Mouse (Mus musculus) heart, embryonic 11.5 days (tissue): ENCODE measurements around the gene Scube1. TPM values are rescaled to one million over a fixed set of nuclear protein-coding genes. Genes with fewer than 3 reads are reported as not detected.

ENCODE experiments used
- ATAC-seq: fragments of 200-750 bp; cut with Nextera tagmentation; replicated peaks from 2 replicates; pipeline ENCODE4 v1.8.0; 2017; ENCODE audit warnings: moderate library complexity; ENCODE audit not compliant: insufficient number of reproducible peaks, low FRiP score, low TSS enrichment
- H3K27ac ChIP-seq: fragments of 300-500 bp; sonication (generic); 2 replicates; pipeline ENCODE4 v1.5.1; 2014; ENCODE audit warnings: mild to moderate bottlenecking, low read depth, low read length
- H3K27me3 ChIP-seq: fragments of 300-500 bp; sonication (generic); 2 replicates; pipeline ENCODE4 v1.6.1; 2014; ENCODE audit warnings: mild to moderate bottlenecking, low read length, mixed read lengths; ENCODE audit not compliant: control insufficient read depth, insufficient read depth
- H3K36me3 ChIP-seq: fragments of 300-500 bp; sonication (generic); 2 replicates; pipeline ENCODE4 v1.6.1; 2014; ENCODE audit warnings: mild to moderate bottlenecking, low read length, moderate library complexity, mixed read lengths; ENCODE audit not compliant: control insufficient read depth, insufficient read depth
- H3K4me1 ChIP-seq: fragments of 300-500 bp; sonication (generic); 2 replicates; pipeline ENCODE4 v1.6.1; 2014; ENCODE audit warnings: low read length; ENCODE audit not compliant: control insufficient read depth, insufficient read depth
- H3K4me2 ChIP-seq: fragments of 300-500 bp; sonication (generic); 2 replicates; pipeline ENCODE4 v1.6.1; 2014; ENCODE audit warnings: mild to moderate bottlenecking, moderate library complexity
- H3K4me3 ChIP-seq: fragments of 300-500 bp; sonication (generic); 2 replicates; pipeline ENCODE4 v1.5.1; 2014; ENCODE audit warnings: low read depth, low read length
- H3K9ac ChIP-seq: fragments of 300-500 bp; sonication (generic); 2 replicates; pipeline ENCODE4 v1.6.1; 2014; ENCODE audit warnings: mild to moderate bottlenecking, low read depth, low read length, moderate library complexity
- H3K9me3 ChIP-seq: fragments of 300-500 bp; sonication (generic); replicated peaks from 2 replicates; pipeline ENCODE4 v1.6.1; 2016; ENCODE audit warnings: low read length; ENCODE audit not compliant: control insufficient read depth
- WGBS: fragments of 180-500 bp; shearing (Covaris S2); extraction: QIAGEN DNeasy Blood & Tissue Kit; methylation state at CpG from one replicate; pipeline ENCODE4 v1.1.7; 2014; ENCODE audit not compliant: insufficient replicate concordance; 5-methylcytosine and 5-hydroxymethylcytosine counted together
- polyA plus RNA-seq: library from polyadenylated mRNA; unstranded; fragments of >200 nt; fragmentation: Nextera tagmentation; extraction: Ambion mirVana; gene quantifications from 2 replicates; pipeline ENCODE4 v1.2.1, GENCODE M21; 2014

Scube1 gene
- polyA plus RNA-seq, 1 experiment from 2014 or later = 9.3 TPM

- H3K36me3 ChIP-seq = no peaks in the 10 kb centered on the region
- no peak overlapping the region for H3K4me3 ChIP-seq
- H3K27ac ChIP-seq = no peak overlapping the region
- 61% methylated on average over 13 of the region's 13 CpGs for WGBS
- H3K9me3 ChIP-seq = no peaks in the 10 kb centered on the region
- H3K9ac ChIP-seq = no peak overlapping the region
- peaks cover 23% of the 10 kb centered on the region for H3K4me1 ChIP-seq
- H3K4me2 ChIP-seq = no peak overlapping the region
- H3K27me3 ChIP-seq = 0 out of 2 replicates have a peak, but pooled peaks cover 3% of the 10 kb centered on the region
- no peak for ATAC-seq
Observed at GRCm38 (mm10) chr15:83700593-83700923, 24.3 kb downstream of the Scube1 start.

GRCm38 (mm10) chr15:83699834-83700592, 24.8 kb downstream of the Scube1 start:
- Histone ChIP-seq H3K36me3 (no peaks in the 10 kb centered on the region), H3K4me2 (no peak overlapping the region), H3K9ac (no peak overlapping the region), H3K27me3 (0 out of 2 replicates have a peak, but pooled peaks cover 3% of the 10 kb centered on the region), H3K27ac (no peak overlapping the region), H3K9me3 (no peaks in the 10 kb centered on the region), H3K4me1 (peaks cover 23% of the 10 kb centered on the region), H3K4me3 (no peak overlapping the region)
- 60% methylated on average over 11 of the region's 11 CpGs for WGBS
- ATAC-seq = no peak

- peaks cover 23% of the 10 kb centered on the region for H3K4me1 ChIP-seq
- 66% methylated on average over 20 of the region's 20 CpGs for WGBS
- no peak overlapping the region for H3K4me2 ChIP-seq
- H3K36me3 ChIP-seq = no peaks in the 10 kb centered on the region
- no peak overlapping the region for H3K9ac ChIP-seq
- 0 out of 2 replicates have a peak, but pooled peaks cover 3% of the 10 kb centered on the region for H3K27me3 ChIP-seq
- no peak overlapping the region for H3K27ac ChIP-seq
- no peak overlapping the region for H3K4me3 ChIP-seq
- H3K9me3 ChIP-seq = no peaks in the 10 kb centered on the region
- no peak for ATAC-seq
Observed at GRCm38 (mm10) chr15:83699132-83699833, 25.5 kb downstream of the Scube1 start.

- peak overlapping the region; percentile 28; the same call in 1 of the 2 replicates for H3K9ac ChIP-seq
- H3K4me1 ChIP-seq = peaks cover 31% of the 10 kb centered on the region
- H3K27ac ChIP-seq = peak overlapping the region; percentile 73; the same call in 1 of the 2 replicates
- 49% methylated on average over 14 of the region's 14 CpGs for WGBS
- no peak overlapping the region for H3K4me3 ChIP-seq
- no peak for ATAC-seq
- H3K36me3 ChIP-seq = no peaks in the 10 kb centered on the region
- no peaks in the 10 kb centered on the region for H3K9me3 ChIP-seq
- H3K27me3 ChIP-seq = 0 out of 2 replicates have a peak, but pooled peaks cover 3% of the 10 kb centered on the region
- no peak overlapping the region; the same call in 1 of the 2 replicates for H3K4me2 ChIP-seq
Observed at GRCm38 (mm10) chr15:83696681-83697381, 28.0 kb downstream of the Scube1 start.

- no peak overlapping the region for H3K27ac ChIP-seq
- no peak overlapping the region for H3K9ac ChIP-seq
- H3K4me3 ChIP-seq = no peak overlapping the region
- H3K27me3 ChIP-seq = 0 out of 2 replicates have a peak, but pooled peaks cover 3% of the 10 kb centered on the region
- WGBS = 90% methylated on average over 11 of the region's 11 CpGs
- no peak for ATAC-seq
- H3K36me3 ChIP-seq = no peaks in the 10 kb centered on the region
- peaks cover 39% of the 10 kb centered on the region for H3K4me1 ChIP-seq
- no peak overlapping the region for H3K4me2 ChIP-seq
- no peaks in the 10 kb centered on the region for H3K9me3 ChIP-seq
Observed at GRCm38 (mm10) chr15:83695159-83695558, 29.7 kb downstream of the Scube1 start.

GRCm38 (mm10) chr15:83691901-83692361, 32.9 kb downstream of the Scube1 start:
- Histone ChIP-seq H3K9ac (no peak overlapping the region), H3K4me3 (no peak overlapping the region), H3K4me1 (peaks cover 25% of the 10 kb centered on the region), H3K9me3 (no peaks in the 10 kb centered on the region), H3K27ac (peak overlapping the region; percentile 57; the same call in 1 of the 2 replicates), H3K4me2 (no peak overlapping the region), H3K36me3 (no peaks in the 10 kb centered on the region), H3K27me3 (0 out of 2 replicates have a peak, but pooled peaks cover 3% of the 10 kb centered on the region)
- ATAC-seq = no peak; the same call in 1 of the 2 replicates
- WGBS = 37% methylated on average over 8 of the region's 8 CpGs

GRCm38 (mm10) chr15:83689946-83690345, 34.9 kb downstream of the Scube1 start:
- Histone ChIP-seq H3K27ac (no peak overlapping the region), H3K4me1 (peaks cover 25% of the 10 kb centered on the region), H3K36me3 (no peaks in the 10 kb centered on the region), H3K9ac (no peak overlapping the region), H3K4me3 (no peak overlapping the region), H3K4me2 (no peak overlapping the region), H3K9me3 (no peaks in the 10 kb centered on the region), H3K27me3 (no peaks in the 10 kb centered on the region)
- ATAC-seq = no peak
- 82% methylated on average over 12 of the region's 12 CpGs for WGBS

- WGBS = 61% methylated on average over 9 of the region's 9 CpGs
- Histone ChIP-seq H3K9ac (peak overlapping the region; percentile 16; the same call in 1 of the 2 replicates), H3K36me3 (no peaks in the 10 kb centered on the region), H3K27ac (no peak overlapping the region), H3K9me3 (no peaks in the 10 kb centered on the region), H3K27me3 (peaks cover 6% of the 10 kb centered on the region; the same call in 1 of the 2 replicates), H3K4me3 (no peak overlapping the region), H3K4me1 (peaks cover 14% of the 10 kb centered on the region), H3K4me2 (no peak overlapping the region)
- ATAC-seq = no peak
Observed at GRCm38 (mm10) chr15:83686601-83687000, 38.2 kb downstream of the Scube1 start.
